Mouse (Mus musculus): ENCODE data around the gene Aim2. TPM values are rescaled to one million over a fixed set of nuclear protein-coding genes. Genes with fewer than 3 reads are reported as not detected.
"Not testable (repeated sequence)": the region's sequence is repeated elsewhere in the genome, so short reads cannot be mapped to it uniquely, and the experiment has no call there.

The Aim2 gene
- polyA plus RNA-seq (2014; fragmentation: Nextera tagmentation; extraction: Ambion mirVana) = 2.3 and 4.0 TPM in 2 replicates

DNA sequence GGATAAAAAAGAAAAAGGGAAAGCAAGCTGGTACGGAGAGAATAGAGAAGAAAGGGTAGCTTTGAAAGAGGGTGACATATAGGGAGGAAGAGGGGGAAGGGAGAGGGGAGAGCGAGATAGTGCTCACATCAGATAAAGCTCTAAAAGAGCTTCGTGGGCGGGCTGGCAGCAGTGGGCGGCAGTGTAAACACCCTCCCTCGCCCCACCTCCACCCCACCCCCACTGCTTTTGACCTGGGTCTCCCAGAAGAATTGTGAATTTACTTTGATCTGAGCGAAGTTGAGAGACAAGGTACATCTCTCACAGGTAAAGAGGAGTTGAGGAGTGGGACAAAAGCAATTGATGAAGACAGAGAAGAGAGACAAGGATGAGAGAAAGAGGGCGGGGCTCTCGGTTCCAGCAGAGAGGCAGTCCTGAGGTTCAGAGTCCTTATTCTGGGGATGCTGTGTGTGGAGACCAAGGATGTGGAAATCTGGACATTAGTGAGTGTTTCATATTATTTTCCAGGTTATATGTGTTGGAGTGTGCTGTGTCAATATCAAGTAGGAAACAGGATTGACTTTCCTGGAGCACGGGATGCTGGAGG is at the start of gene Aim2:
Gene Aim2, plus strand, starts transcription at position 508 of the 586 bp plus-strand sequence.
- peaks cover 16% of the 10 kb centered on the region for H3K36me3 ChIP-seq (ENCODE audit: control insufficient read depth, insufficient read depth, low read length)
- H3K9me3 ChIP-seq (replicated peaks; ENCODE audit: control insufficient read depth, low read length) = no peaks in the 10 kb centered on the region
- peak within 1 kb of the TSS; percentile 42 for H3K9ac ChIP-seq (ENCODE audit: low read length)
- H3K4me1 ChIP-seq (ENCODE audit: control insufficient read depth, insufficient read depth, low read length) = peaks cover 7% of the 10 kb centered on the region; the same call in 1 of the 2 replicates
- no peaks in the 10 kb centered on the region for H3K27me3 ChIP-seq (replicated peaks; ENCODE audit: control insufficient read depth, insufficient read depth, low read length)
- peak within 1 kb of the TSS; percentile 27 for H3K4me3 ChIP-seq (ENCODE audit: low read depth, low read length)
- no peak within 1 kb of the TSS for H3K27ac ChIP-seq (ENCODE audit: low read depth, low read length)
- DNase-seq (ENCODE audit: low spot score) = no peak
- H3K4me2 ChIP-seq (ENCODE audit: low read length) = peak within 1 kb of the TSS; percentile 52
- 7% methylated on average over 9 of the region's 10 CpGs for WGBS
- peak; percentile 68 for ATAC-seq

DNA sequence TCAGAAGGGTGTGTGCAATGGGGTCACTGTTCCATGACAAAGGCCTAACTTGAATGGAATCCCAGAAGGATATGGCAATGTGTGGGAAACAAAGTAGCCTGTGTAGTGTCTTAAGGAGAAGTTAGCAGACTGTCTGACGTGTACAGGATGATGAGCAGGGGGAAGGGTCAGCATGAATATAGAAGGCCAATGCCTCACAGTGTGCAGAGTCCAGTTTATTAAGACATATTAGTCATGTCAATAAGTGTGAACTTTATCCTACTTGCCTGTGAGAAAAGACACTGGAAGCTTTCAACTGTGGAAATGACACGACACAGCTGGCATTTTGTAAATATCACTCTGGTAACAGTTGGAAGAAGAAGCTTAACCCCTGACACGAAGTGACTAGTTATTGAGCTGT is 47.9 kb upstream of the Aim2 start:
- not testable (repeated sequence) for H3K27ac ChIP-seq (ENCODE audit: low read depth, low read length); H3K4me1 ChIP-seq (ENCODE audit: control insufficient read depth, insufficient read depth, low read length); H3K27me3 ChIP-seq (replicated peaks; ENCODE audit: control insufficient read depth, insufficient read depth, low read length); H3K4me2 ChIP-seq (ENCODE audit: low read length); H3K9me3 ChIP-seq (replicated peaks; ENCODE audit: control insufficient read depth, low read length); H3K4me3 ChIP-seq (ENCODE audit: low read depth, low read length); H3K9ac ChIP-seq (ENCODE audit: low read length); ATAC-seq; DNase-seq (ENCODE audit: low spot score); H3K36me3 ChIP-seq (ENCODE audit: control insufficient read depth, insufficient read depth, low read length)
- 75% methylated on average over 3 of the region's 3 CpGs for WGBS

DNA sequence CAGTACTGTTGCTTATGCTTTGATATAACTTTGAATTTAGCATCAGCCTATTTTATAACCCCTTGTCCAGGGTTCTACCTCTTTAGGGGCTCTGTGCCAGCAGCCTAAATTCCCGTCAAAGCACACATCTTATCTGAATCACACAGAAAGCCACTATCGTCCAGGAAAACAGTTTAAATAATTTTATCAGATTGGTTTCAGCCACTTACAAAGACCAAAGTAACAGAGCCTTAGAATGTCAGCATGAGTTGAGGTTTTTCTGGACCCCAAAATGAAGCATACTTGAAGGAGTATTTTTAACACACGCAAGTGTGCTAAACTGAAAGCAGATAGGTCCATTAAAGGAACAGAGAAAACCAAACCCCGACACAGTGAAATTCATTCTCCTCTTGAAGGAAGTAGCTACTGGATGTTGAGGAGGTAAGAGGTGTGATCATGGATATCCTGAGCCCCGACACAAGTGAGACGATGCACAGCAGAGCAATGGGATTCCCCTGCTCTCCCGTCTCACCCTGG is 37.1 kb upstream of the Aim2 start:
- WGBS = 90% methylated on average over 7 of the region's 7 CpGs
- ATAC-seq = not testable (repeated sequence)

DNA sequence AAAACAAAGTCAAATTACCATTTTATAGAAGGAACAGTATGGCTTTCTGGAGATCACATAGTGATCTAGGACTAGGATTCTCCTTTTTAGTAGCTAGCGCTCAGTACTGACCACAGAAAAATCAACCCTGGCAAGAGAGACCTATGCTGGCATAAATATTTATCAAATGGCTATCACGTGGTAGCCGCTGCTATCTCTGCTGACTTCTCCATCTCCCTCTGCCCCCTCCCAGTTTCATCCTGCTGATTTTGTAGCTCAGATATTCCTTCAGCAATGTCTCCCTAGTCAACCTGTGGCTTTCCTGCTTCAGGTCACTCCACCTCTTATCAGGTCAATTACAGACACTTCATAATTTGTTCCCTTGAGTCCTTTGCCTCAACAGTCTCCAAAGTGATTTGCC is 35.0 kb upstream of the Aim2 start:
- no peak overlapping the region for H3K27ac ChIP-seq (ENCODE audit: low read depth, low read length)
- DNase-seq (ENCODE audit: low spot score) (no peak), ATAC-seq (no peak)
- no peaks in the 10 kb centered on the region for H3K4me1 ChIP-seq (ENCODE audit: control insufficient read depth, insufficient read depth, low read length)
- H3K4me2 ChIP-seq (ENCODE audit: low read length) = no peak overlapping the region
- no peak overlapping the region for H3K4me3 ChIP-seq (ENCODE audit: low read depth, low read length)
- H3K27me3 ChIP-seq (replicated peaks; ENCODE audit: control insufficient read depth, insufficient read depth, low read length) = no peaks in the 10 kb centered on the region
- no peak overlapping the region for H3K9ac ChIP-seq (ENCODE audit: low read length)
- H3K36me3 ChIP-seq (ENCODE audit: control insufficient read depth, insufficient read depth, low read length) = no peaks in the 10 kb centered on the region
- no peaks in the 10 kb centered on the region for H3K9me3 ChIP-seq (replicated peaks; ENCODE audit: control insufficient read depth, low read length)
- WGBS = 92% methylated on average over 3 of the region's 3 CpGs

More for the DNA sequence above, 37.1 kb upstream of the Aim2 start:
- not testable (repeated sequence) for H3K36me3 ChIP-seq (ENCODE audit: control insufficient read depth, insufficient read depth, low read length); H3K9me3 ChIP-seq (replicated peaks; ENCODE audit: control insufficient read depth, low read length); H3K27ac ChIP-seq (ENCODE audit: low read depth, low read length); H3K4me1 ChIP-seq (ENCODE audit: control insufficient read depth, insufficient read depth, low read length); H3K4me2 ChIP-seq (ENCODE audit: low read length); H3K27me3 ChIP-seq (replicated peaks; ENCODE audit: control insufficient read depth, insufficient read depth, low read length); H3K4me3 ChIP-seq (ENCODE audit: low read depth, low read length); H3K9ac ChIP-seq (ENCODE audit: low read length); DNase-seq (ENCODE audit: low spot score)

DNA sequence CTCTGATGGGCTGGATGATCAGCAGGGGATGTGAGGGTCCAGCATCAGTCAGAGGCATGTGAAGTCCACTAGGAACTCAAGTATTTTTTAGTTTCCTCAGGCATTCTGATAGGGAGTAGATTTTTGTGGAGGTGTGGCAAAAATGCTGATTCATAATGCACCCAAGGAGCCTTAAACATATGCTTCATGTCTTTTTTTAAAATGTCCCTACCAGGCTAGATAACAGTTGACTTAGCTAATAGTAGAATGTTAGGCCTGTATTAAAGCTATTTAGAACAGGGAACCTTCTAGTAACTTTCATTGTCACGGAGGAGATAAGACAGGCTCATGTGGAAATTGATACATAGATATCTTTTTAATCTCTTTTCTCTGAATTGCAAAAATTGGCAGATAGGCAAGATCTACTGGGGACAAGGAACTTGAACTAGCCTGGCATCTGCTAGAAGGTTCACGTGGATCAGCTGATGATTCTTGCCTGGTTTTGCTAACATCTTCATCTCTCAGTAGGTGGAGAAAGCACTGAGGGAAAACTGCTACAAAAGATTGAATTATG is 32.7 kb upstream of the Aim2 start:
- no peak for ATAC-seq
- Histone ChIP-seq H3K4me2 (ENCODE audit: low read length) (no peak overlapping the region), H3K4me1 (ENCODE audit: control insufficient read depth, insufficient read depth, low read length) (no peaks in the 10 kb centered on the region), H3K4me3 (ENCODE audit: low read depth, low read length) (no peak overlapping the region), H3K9me3 (replicated peaks; ENCODE audit: control insufficient read depth, low read length) (no peaks in the 10 kb centered on the region), H3K27ac (ENCODE audit: low read depth, low read length) (no peak overlapping the region), H3K27me3 (replicated peaks; ENCODE audit: control insufficient read depth, insufficient read depth, low read length) (no peaks in the 10 kb centered on the region), H3K9ac (ENCODE audit: low read length) (no peak overlapping the region), H3K36me3 (ENCODE audit: control insufficient read depth, insufficient read depth, low read length) (no peaks in the 10 kb centered on the region)
- no peak for DNase-seq (ENCODE audit: low spot score)
- WGBS = 93% methylated on average over 2 of the region's 2 CpGs

DNA sequence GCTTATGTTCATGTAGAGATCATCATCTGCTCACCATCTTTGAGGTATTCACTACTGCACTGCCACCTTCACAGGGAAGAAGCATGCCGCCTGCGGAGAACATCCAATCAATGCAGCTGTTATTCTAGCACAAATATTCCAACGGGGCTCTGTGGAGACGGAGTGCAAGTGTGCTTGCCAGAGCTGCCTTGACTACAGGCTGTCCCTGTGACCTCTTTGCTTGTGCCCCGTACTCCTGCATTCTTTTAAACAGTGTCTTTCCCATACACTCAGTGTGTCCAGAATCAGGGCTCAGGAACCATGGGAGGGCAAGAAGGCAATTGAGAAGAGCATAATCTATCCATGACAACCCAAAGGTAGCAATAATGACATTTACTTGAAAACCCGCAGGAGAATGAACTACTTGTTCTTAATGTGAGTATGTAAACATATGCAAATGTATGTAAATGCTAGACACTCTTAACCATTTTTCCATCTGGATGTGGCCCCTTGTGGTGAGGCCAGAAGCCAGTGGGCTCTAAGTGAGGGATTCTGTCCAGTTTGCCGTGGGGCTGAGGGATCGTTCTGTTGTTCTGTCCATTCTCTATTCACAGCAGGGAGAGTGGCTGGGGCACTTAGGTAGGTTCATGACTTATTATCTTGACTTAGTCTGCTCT is 29.0 kb upstream of the Aim2 start:
- Histone ChIP-seq H3K9me3 (replicated peaks; ENCODE audit: control insufficient read depth, low read length) (no peaks in the 10 kb centered on the region), H3K9ac (ENCODE audit: low read length) (no peak overlapping the region), H3K27me3 (replicated peaks; ENCODE audit: control insufficient read depth, insufficient read depth, low read length) (no peaks in the 10 kb centered on the region), H3K4me2 (ENCODE audit: low read length) (no peak overlapping the region), H3K4me3 (ENCODE audit: low read depth, low read length) (no peak overlapping the region), H3K27ac (ENCODE audit: low read depth, low read length) (no peak overlapping the region), H3K4me1 (ENCODE audit: control insufficient read depth, insufficient read depth, low read length) (peaks cover 2% of the 10 kb centered on the region; the same call in 1 of the 2 replicates), H3K36me3 (ENCODE audit: control insufficient read depth, insufficient read depth, low read length) (no peaks in the 10 kb centered on the region)
- peak; percentile 42; the same call in 1 of the 2 replicates for ATAC-seq
- WGBS = 53% methylated on average over 8 of the region's 8 CpGs
- no peak for DNase-seq (ENCODE audit: low spot score)

DNA sequence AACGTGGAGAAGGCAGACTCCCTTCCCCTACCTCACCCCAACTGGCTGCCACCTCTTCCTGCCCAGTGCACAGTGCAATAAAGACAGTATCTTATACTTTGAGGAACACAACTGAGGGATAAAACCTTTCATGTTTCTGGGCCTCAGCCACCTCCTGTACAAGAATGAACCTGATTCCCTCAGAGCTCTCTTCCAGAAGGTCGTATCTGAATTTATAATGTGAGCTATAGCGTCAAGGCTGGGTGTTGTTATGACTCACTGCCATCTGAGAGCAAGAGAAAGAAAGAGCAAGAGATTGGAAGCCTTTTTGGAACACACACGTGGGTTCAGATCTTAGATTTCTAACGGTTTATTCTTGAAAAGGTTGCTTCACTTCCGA is 28.4 kb upstream of the Aim2 start:
- no peak overlapping the region for H3K27ac ChIP-seq (ENCODE audit: low read depth, low read length)
- peaks cover 2% of the 10 kb centered on the region; the same call in 1 of the 2 replicates for H3K4me1 ChIP-seq (ENCODE audit: control insufficient read depth, insufficient read depth, low read length)
- ATAC-seq (no peak), DNase-seq (ENCODE audit: low spot score) (no peak)
- no peak overlapping the region for H3K4me2 ChIP-seq (ENCODE audit: low read length)
- no peak overlapping the region for H3K9ac ChIP-seq (ENCODE audit: low read length)
- H3K4me3 ChIP-seq (ENCODE audit: low read depth, low read length) = no peak overlapping the region
- H3K27me3 ChIP-seq (replicated peaks; ENCODE audit: control insufficient read depth, insufficient read depth, low read length) = no peaks in the 10 kb centered on the region
- 64% methylated on average over 6 of the region's 6 CpGs for WGBS
- H3K9me3 ChIP-seq (replicated peaks; ENCODE audit: control insufficient read depth, low read length) = no peaks in the 10 kb centered on the region
- no peaks in the 10 kb centered on the region for H3K36me3 ChIP-seq (ENCODE audit: control insufficient read depth, insufficient read depth, low read length)

DNA sequence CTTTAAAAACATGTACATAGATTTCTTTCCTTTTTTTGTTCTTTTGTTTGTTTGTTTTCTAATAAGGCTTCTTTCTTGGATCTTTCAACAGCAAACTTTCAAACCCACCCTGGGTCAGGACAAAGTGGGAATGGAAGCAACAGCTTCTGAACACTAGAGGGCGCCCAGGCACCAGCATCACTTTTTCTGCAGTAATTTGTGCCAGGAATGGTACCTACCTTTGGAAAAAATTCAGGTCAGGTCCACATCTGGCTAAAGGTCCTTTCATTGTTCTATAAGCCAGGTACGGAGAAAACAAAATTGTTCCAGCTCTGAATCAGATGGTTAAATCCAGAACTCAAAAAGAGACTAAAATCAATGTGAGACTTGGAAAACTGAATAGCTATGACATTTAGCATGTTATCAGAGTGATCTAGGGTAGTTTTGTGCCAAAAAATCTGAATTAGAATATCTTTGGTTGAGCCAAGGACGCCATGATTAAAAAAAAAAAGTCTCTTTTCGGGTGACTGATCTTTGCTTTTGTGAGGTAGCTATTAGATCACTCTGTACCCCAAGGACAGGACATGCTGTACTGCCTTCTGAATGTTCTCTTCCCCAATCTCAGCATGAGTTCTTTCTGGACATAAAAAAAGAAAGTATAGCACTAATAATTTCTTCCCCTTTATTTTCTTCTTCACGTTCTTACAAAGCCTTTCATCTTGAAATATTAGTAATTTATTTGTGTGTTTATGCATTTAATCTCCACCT is 26.7 kb upstream of the Aim2 start:
- ATAC-seq = no peak

More for the DNA sequence above, 26.7 kb upstream of the Aim2 start:
- Histone ChIP-seq H3K4me2 (ENCODE audit: low read length) (no peak overlapping the region), H3K36me3 (ENCODE audit: control insufficient read depth, insufficient read depth, low read length) (no peaks in the 10 kb centered on the region), H3K27ac (ENCODE audit: low read depth, low read length) (no peak overlapping the region), H3K4me3 (ENCODE audit: low read depth, low read length) (no peak overlapping the region), H3K27me3 (replicated peaks; ENCODE audit: control insufficient read depth, insufficient read depth, low read length) (no peaks in the 10 kb centered on the region), H3K4me1 (ENCODE audit: control insufficient read depth, insufficient read depth, low read length) (peaks cover 2% of the 10 kb centered on the region; the same call in 1 of the 2 replicates), H3K9ac (ENCODE audit: low read length) (no peak overlapping the region), H3K9me3 (replicated peaks; ENCODE audit: control insufficient read depth, low read length) (no peaks in the 10 kb centered on the region)
- WGBS = 38% methylated on average over 5 of the region's 5 CpGs
- peak; percentile 61 for DNase-seq (ENCODE audit: low spot score)
